Mouse (Mus musculus) brain, embryonic 14.5 days (tissue): ENCODE results near the gene Olfr771.

Experiments
- CTCF ChIP-seq: fragments of 200-500 bp; IDR thresholded peaks from 2 replicates; pipeline ENCODE4 v1.5.1; 2012; ENCODE audit warnings: inconsistent platforms, mild to moderate bottlenecking, moderate library complexity, borderline replicate concordance; ENCODE audit not compliant: insufficient read depth, insufficient read length; ENCODE audit errors: extremely low read depth
- POLR2A ChIP-seq: fragments of 200-500 bp; IDR thresholded peaks from 2 replicates; pipeline ENCODE4 v1.6.1; 2012; ENCODE audit warnings: mild to moderate bottlenecking, inconsistent platforms, borderline replicate concordance; ENCODE audit not compliant: poor library complexity, insufficient read depth, insufficient read length, severe bottlenecking; ENCODE audit errors: extremely low read depth

GRCm38 (mm10) chr10:129164651-129165050 is at the start of gene Olfr771:
- no peak for TF ChIP-seq POLR2A
- TF ChIP-seq CTCF = no peak
